Mouse (Mus musculus) spleen, postnatal 14 days (tissue): ENCODE results near the gene Jmjd7.

Experiments
- DNase-seq, 2 experiments: peaks; one replicate each; pipeline ENCODE4 v3.0.0; 2021 to 2022; ENCODE audit warnings: low spot score in 2 of 2

Jmjd7 gene

DNA sequence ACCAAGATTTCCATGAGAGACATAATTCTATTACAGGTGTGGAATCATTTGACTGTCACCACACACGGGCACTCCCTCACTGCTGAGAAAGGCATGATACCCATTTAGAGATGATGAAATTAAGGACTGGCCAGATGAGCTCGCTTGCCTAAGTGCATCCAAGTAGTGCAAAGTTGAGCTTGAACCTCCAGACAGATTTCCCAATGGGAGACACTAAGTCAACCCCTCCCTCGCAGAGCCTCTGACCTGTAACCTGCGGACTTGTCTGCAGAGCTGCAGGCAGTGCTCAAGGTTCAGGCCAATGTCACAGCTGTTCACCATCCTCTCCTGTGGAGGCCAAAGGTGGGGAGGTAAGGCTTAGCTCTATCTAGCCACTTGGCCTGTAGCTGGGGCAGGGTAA, 31.5 kb downstream of the Jmjd7 start:
- no peak for DNase-seq

GRCm38 (mm10) chr2:120059466-120059865, 32.2 kb downstream of the Jmjd7 start:
- no peak for DNase-seq

- no peak for DNase-seq
Measured at GRCm38 (mm10) chr2:120060190-120060589, 32.9 kb downstream of the Jmjd7 start.

- DNase-seq = no peak
Measured at GRCm38 (mm10) chr2:120060651-120061050, 33.4 kb downstream of the Jmjd7 start.

GRCm38 (mm10) chr2:120062248-120062647, 35.0 kb downstream of the Jmjd7 start:
- DNase-seq = no peak

DNA sequence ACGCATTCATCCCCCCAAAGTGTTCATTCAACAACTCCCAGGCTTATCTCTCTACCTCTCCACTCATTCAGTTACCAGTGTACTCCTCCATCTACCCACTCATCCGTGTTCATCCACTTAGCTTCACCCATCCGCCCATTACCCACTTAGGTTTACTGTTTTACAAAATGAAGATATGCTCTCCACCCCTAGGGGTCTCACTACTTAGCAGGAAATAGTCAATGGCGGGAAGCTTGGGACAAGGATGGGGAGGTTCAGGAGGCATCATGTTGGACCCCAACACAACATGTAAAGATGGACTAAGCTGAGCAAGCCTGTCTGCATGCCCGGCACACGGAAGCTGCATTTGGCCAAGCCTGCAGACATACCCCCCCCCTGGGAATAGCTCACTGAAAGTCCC, 37.4 kb downstream of the Jmjd7 start:
- DNase-seq = no peak

DNA sequence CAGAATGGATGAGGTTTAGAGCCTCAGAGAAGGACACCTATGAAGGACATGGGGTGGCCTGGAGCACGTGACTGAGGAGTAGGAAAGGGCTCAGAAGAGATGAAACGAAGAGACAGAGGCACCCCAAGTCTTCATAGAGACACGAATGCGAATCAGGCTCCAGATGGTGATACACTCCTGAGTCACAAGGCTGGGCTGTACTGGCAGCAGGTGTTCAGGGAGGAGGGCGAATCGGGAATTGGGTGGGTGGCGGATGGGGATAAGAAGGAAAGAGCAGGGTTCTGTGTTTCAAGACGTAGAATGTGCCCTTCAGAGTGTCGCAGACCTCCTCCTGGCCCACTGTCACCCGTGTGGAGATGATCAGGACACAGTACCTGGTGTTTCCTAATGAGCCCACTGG, 38.0 kb downstream of the Jmjd7 start:
- no peak for DNase-seq

DNA sequence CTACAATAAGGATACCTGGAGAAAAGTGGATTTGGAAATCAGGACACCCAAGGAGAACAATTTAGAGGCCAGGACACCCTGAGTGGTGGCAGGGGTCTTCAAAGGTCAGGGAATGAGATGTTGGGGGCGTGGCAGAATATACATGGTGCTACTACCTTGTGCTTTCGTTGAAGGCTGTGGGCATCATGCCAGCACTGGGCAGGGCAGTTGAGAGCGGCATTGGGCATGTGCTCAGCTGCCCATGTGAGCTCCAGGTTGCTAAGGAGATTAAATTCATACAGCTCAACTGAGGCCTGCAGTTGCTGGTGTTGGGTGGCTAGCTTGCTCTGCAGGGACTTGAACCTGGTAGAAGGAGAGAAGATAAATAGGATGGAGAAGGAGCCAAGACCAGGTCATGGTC, 38.9 kb downstream of the Jmjd7 start:
- DNase-seq = no peak

GRCm38 (mm10) chr2:120068555-120069465, 41.5 kb downstream of the Jmjd7 start:
- peak in 1 of 2 experiments; percentile 5 for DNase-seq

GRCm38 (mm10) chr2:120069466-120069990, 42.2 kb downstream of the Jmjd7 start:
- DNase-seq = no peak

DNA sequence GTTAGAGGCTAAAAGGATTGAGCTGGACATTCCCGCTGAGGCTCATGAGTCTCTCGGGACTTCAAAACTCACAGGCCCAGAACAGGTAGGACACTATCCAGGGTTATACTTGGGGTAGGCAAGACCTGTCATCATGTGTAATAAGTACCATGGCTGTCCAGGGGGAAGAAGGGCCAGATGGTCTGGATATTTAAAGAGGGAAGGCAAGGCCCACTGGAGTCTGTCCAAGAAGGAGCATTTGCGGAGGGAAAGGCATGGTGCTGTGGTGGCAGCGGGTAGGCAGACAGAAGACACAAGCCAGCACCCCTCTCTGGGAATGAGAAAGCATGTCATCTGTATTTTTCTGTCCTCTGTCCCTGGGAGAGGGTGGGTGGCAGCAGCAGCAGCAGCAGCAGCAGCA, 46.8 kb downstream of the Jmjd7 start:
- DNase-seq = no peak

GRCm38 (mm10) chr2:120076076-120076705, 48.9 kb downstream of the Jmjd7 start:
- DNase-seq = peak in 1 of 2 experiments; percentile 28
